Mouse (Mus musculus) frontal cortex, postnatal 25 days (tissue): ENCODE measurements around the gene Astn1.

ENCODE experiments used
- DNase-seq, 2 experiments: peaks; one replicate each; pipeline ENCODE4 v3.0.0; 2022; ENCODE audit warnings: low spot score in 2 of 2

Astn1 gene

GRCm38 (mm10) chr1:158414198-158414597, 52.1 kb downstream of the Astn1 start:
- no peak for DNase-seq

- DNase-seq: no peak
Measured at GRCm38 (mm10) chr1:158421451-158421850, 59.4 kb downstream of the Astn1 start.

GRCm38 (mm10) chr1:158422739-158423138, 60.7 kb downstream of the Astn1 start:
- DNase-seq: no peak

GRCm38 (mm10) chr1:158446071-158446470, 84.0 kb downstream of the Astn1 start:
- no peak for DNase-seq

GRCm38 (mm10) chr1:158447956-158448355, 85.9 kb downstream of the Astn1 start:
- DNase-seq: no peak

- DNase-seq: no peak
Measured at GRCm38 (mm10) chr1:158452675-158453074, 90.6 kb downstream of the Astn1 start.

- DNase-seq: no peak
Measured at GRCm38 (mm10) chr1:158453587-158453986, 91.5 kb downstream of the Astn1 start.

GRCm38 (mm10) chr1:158463975-158464374, 101.9 kb downstream of the Astn1 start:
- DNase-seq: no peak

GRCm38 (mm10) chr1:158465286-158465685, 103.2 kb downstream of the Astn1 start:
- no peak for DNase-seq

- no peak for DNase-seq
Measured at GRCm38 (mm10) chr1:158477841-158478240, 115.8 kb downstream of the Astn1 start.

GRCm38 (mm10) chr1:158480285-158480684, 118.2 kb downstream of the Astn1 start:
- no peak for DNase-seq

- DNase-seq: no peak
Measured at GRCm38 (mm10) chr1:158483733-158484132, 121.7 kb downstream of the Astn1 start.

- DNase-seq: no peak
Measured at GRCm38 (mm10) chr1:158489521-158490021, 127.5 kb downstream of the Astn1 start.

GRCm38 (mm10) chr1:158490175-158490574, 128.1 kb downstream of the Astn1 start:
- DNase-seq: no peak

- DNase-seq: no peak
Measured at GRCm38 (mm10) chr1:158493289-158493688, 131.2 kb downstream of the Astn1 start.

GRCm38 (mm10) chr1:158500140-158500539, 138.1 kb downstream of the Astn1 start:
- DNase-seq: no peak

GRCm38 (mm10) chr1:158501019-158501418, 138.9 kb downstream of the Astn1 start:
- no peak for DNase-seq

GRCm38 (mm10) chr1:158507610-158508009, 145.5 kb downstream of the Astn1 start:
- DNase-seq: no peak

- no peak for DNase-seq
Measured at GRCm38 (mm10) chr1:158509112-158509855, 147.2 kb downstream of the Astn1 start.

GRCm38 (mm10) chr1:158510478-158511207, 148.6 kb downstream of the Astn1 start:
- no peak for DNase-seq

GRCm38 (mm10) chr1:158512089-158512488, 150.0 kb downstream of the Astn1 start:
- no peak for DNase-seq

GRCm38 (mm10) chr1:158512636-158513035, 150.6 kb downstream of the Astn1 start:
- peak in 1 of 2 experiments; percentile 41 for DNase-seq

- DNase-seq: peak; percentile 51 to 66
Measured at GRCm38 (mm10) chr1:158513572-158513971, 151.5 kb downstream of the Astn1 start.
